Mouse (Mus musculus) limb, embryonic 10.5 days (tissue): ENCODE data around the gene Edem2. TPM values are rescaled to one million over a fixed set of nuclear protein-coding genes. Genes with fewer than 3 reads are reported as not detected.

ENCODE experiments used
- DNase-seq: peaks from one replicate; pipeline ENCODE4 v3.0.0-alpha.2; 2017; ENCODE audit warnings: low spot score
- H3K27ac ChIP-seq: fragments of 300-500 bp; sonication (generic); 2 replicates; pipeline ENCODE4 v1.5.1; 2016; ENCODE audit warnings: mild to moderate bottlenecking
- H3K27me3 ChIP-seq: fragments of 300-500 bp; sonication (generic); 2 replicates; pipeline ENCODE4 v1.6.1; 2016; ENCODE audit warnings: low read depth, mild to moderate bottlenecking; ENCODE audit not compliant: poor library complexity, severe bottlenecking
- H3K36me3 ChIP-seq: fragments of 300-500 bp; sonication (generic); 2 replicates; pipeline ENCODE4 v1.6.1; 2016; ENCODE audit warnings: mild to moderate bottlenecking, moderate library complexity
- H3K4me1 ChIP-seq: fragments of 300-500 bp; sonication (generic); 2 replicates; pipeline ENCODE4 v1.6.1; 2016
- H3K4me3 ChIP-seq: fragments of 300-500 bp; sonication (generic); 2 replicates; pipeline ENCODE4 v1.5.1; 2016; ENCODE audit warnings: mild to moderate bottlenecking, moderate library complexity
- H3K9me3 ChIP-seq: fragments of 300-500 bp; sonication (generic); replicated peaks from 2 replicates; pipeline ENCODE4 v1.6.1; 2016; ENCODE audit warnings: mild to moderate bottlenecking
- WGBS: fragments of 180-500 bp; shearing (Covaris S2); methylation state at CpG from one replicate; pipeline ENCODE4 v1.1.7; 2016; 5-methylcytosine and 5-hydroxymethylcytosine counted together
- polyA plus RNA-seq: library from polyadenylated mRNA; unstranded; fragments of >200 nt; fragmentation: Nextera tagmentation; extraction: Ambion mirVana; gene quantifications from 2 replicates; pipeline ENCODE4 v1.2.1, GENCODE M21; 2016

Gene Edem2
- polyA plus RNA-seq, 1 experiment from 2014 or later, result 26.6 TPM

- no peaks in the 10 kb centered on the region for H3K4me1 ChIP-seq
- peaks cover 32% of the 10 kb centered on the region for H3K36me3 ChIP-seq
- no peak for DNase-seq
- H3K27me3 ChIP-seq, result no peaks in the 10 kb centered on the region
- H3K4me3 ChIP-seq, result no peak overlapping the region
- no peak overlapping the region for H3K27ac ChIP-seq
- WGBS, result 72% methylated on average over 4 of the region's 4 CpGs
- H3K9me3 ChIP-seq, result no peaks in the 10 kb centered on the region
These were observed 54.2 kb downstream of the Edem2 start for GRCm38 (mm10) chr2:155675118-155675517.

- no peaks in the 10 kb centered on the region for H3K9me3 ChIP-seq
- H3K4me1 ChIP-seq, result no peaks in the 10 kb centered on the region
- peak; percentile 60 for DNase-seq
- H3K4me3 ChIP-seq, result no peak overlapping the region
- WGBS, result 28% methylated on average over 2 of the region's 2 CpGs
- no peak overlapping the region for H3K27ac ChIP-seq
- H3K27me3 ChIP-seq, result no peaks in the 10 kb centered on the region
- H3K36me3 ChIP-seq, result peaks cover 38% of the 10 kb centered on the region
These were observed 55.7 kb downstream of the Edem2 start for GRCm38 (mm10) chr2:155673546-155673945.

- H3K9me3 ChIP-seq, result no peaks in the 10 kb centered on the region
- no peaks in the 10 kb centered on the region for H3K4me1 ChIP-seq
- H3K36me3 ChIP-seq, result peaks cover 61% of the 10 kb centered on the region
- H3K27ac ChIP-seq, result no peak overlapping the region
- no peaks in the 10 kb centered on the region for H3K27me3 ChIP-seq
- no peak for DNase-seq
- 92% methylated on average over 4 of the region's 4 CpGs for WGBS
- H3K4me3 ChIP-seq, result no peak overlapping the region
These were observed 58.0 kb downstream of the Edem2 start for GRCm38 (mm10) chr2:155671236-155671635.

GRCm38 (mm10) chr2:155668461-155668860 is 60.8 kb downstream of the Edem2 start:
- 91% methylated on average over 4 of the region's 4 CpGs for WGBS
- H3K9me3 ChIP-seq, result no peaks in the 10 kb centered on the region
- H3K27ac ChIP-seq, result no peak overlapping the region
- peaks cover 88% of the 10 kb centered on the region for H3K36me3 ChIP-seq
- H3K4me1 ChIP-seq, result no peaks in the 10 kb centered on the region
- DNase-seq, result no peak
- H3K4me3 ChIP-seq, result no peak overlapping the region
- H3K27me3 ChIP-seq, result no peaks in the 10 kb centered on the region

GRCm38 (mm10) chr2:155667881-155668280 is 61.4 kb downstream of the Edem2 start:
- no peak overlapping the region for H3K4me3 ChIP-seq
- H3K4me1 ChIP-seq, result no peaks in the 10 kb centered on the region
- peaks cover 90% of the 10 kb centered on the region for H3K36me3 ChIP-seq
- WGBS, result 96% methylated on average over 8 of the region's 8 CpGs
- DNase-seq, result no peak
- no peaks in the 10 kb centered on the region for H3K9me3 ChIP-seq
- H3K27me3 ChIP-seq, result no peaks in the 10 kb centered on the region
- no peak overlapping the region for H3K27ac ChIP-seq

- Histone ChIP-seq H3K27ac (no peak overlapping the region), H3K27me3 (no peaks in the 10 kb centered on the region), H3K36me3 (peaks cover 94% of the 10 kb centered on the region), H3K4me1 (no peaks in the 10 kb centered on the region), H3K4me3 (no peak overlapping the region), H3K9me3 (no peaks in the 10 kb centered on the region)
- DNase-seq, result no peak
- WGBS, result 89% methylated on average over 6 of the region's 6 CpGs
These were observed 65.3 kb downstream of the Edem2 start for GRCm38 (mm10) chr2:155663910-155664460.

GRCm38 (mm10) chr2:155663097-155663496 is 66.2 kb downstream of the Edem2 start:
- H3K27ac ChIP-seq, result no peak overlapping the region
- H3K27me3 ChIP-seq, result no peaks in the 10 kb centered on the region
- no peak for DNase-seq
- H3K9me3 ChIP-seq, result no peaks in the 10 kb centered on the region
- WGBS, result 30% methylated on average over 5 of the region's 5 CpGs
- no peak overlapping the region for H3K4me3 ChIP-seq
- peaks cover 91% of the 10 kb centered on the region for H3K36me3 ChIP-seq
- no peaks in the 10 kb centered on the region for H3K4me1 ChIP-seq

GRCm38 (mm10) chr2:155662390-155662789 is 66.9 kb downstream of the Edem2 start:
- no peak overlapping the region for H3K27ac ChIP-seq
- 94% methylated on average over 5 of the region's 5 CpGs for WGBS
- DNase-seq, result no peak
- H3K9me3 ChIP-seq, result no peaks in the 10 kb centered on the region
- peaks cover 91% of the 10 kb centered on the region for H3K36me3 ChIP-seq
- H3K4me1 ChIP-seq, result no peaks in the 10 kb centered on the region
- H3K27me3 ChIP-seq, result no peaks in the 10 kb centered on the region
- no peak overlapping the region for H3K4me3 ChIP-seq

GRCm38 (mm10) chr2:155655759-155656372 is 73.4 kb downstream of the Edem2 start:
- no peak for DNase-seq
- H3K27ac ChIP-seq, result no peak overlapping the region
- no peak overlapping the region for H3K4me3 ChIP-seq
- H3K9me3 ChIP-seq, result no peaks in the 10 kb centered on the region
- no peaks in the 10 kb centered on the region for H3K27me3 ChIP-seq
- peaks cover 91% of the 10 kb centered on the region for H3K36me3 ChIP-seq
- WGBS, result 89% methylated on average over 6 of the region's 6 CpGs
- H3K4me1 ChIP-seq, result no peaks in the 10 kb centered on the region

GRCm38 (mm10) chr2:155652618-155653017 is 76.7 kb downstream of the Edem2 start:
- no peak overlapping the region for H3K4me3 ChIP-seq
- DNase-seq, result no peak
- no peaks in the 10 kb centered on the region for H3K9me3 ChIP-seq
- no peaks in the 10 kb centered on the region for H3K4me1 ChIP-seq
- H3K27me3 ChIP-seq, result no peaks in the 10 kb centered on the region
- no peak overlapping the region for H3K27ac ChIP-seq
- peaks cover 99% of the 10 kb centered on the region for H3K36me3 ChIP-seq
- 94% methylated on average over 5 of the region's 5 CpGs for WGBS

Other genes with a start within 250 kb of the Edem2 start
- gene Acss2, start 211.5 kb downstream of the Edem2 start, polyA plus RNA-seq, result 5.3 and 9.2 TPM in 2 replicates
- 1.6 and 3.2 TPM in 2 replicates for gene Ggt7, start 211.2 kb downstream of the Edem2 start, polyA plus RNA-seq
- gene Gss, start 136.7 kb downstream of the Edem2 start, polyA plus RNA-seq, result 24.3 and 25.1 TPM in 2 replicates
- 0.36 and 0.63 TPM in 2 replicates for gene Myh7b, start 118.3 kb downstream of the Edem2 start, polyA plus RNA-seq
- gene Trpc4ap, start 37.1 kb downstream of the Edem2 start, polyA plus RNA-seq, result 125 and 141 TPM in 2 replicates
- gene Gm17581, start 6.4 kb upstream of the Edem2 start, polyA plus RNA-seq, result not detected in 2 replicates
- 0.87 and 1.9 TPM in 2 replicates for gene Procr, start 21.6 kb upstream of the Edem2 start, polyA plus RNA-seq
- gene Mmp24, start 45.9 kb upstream of the Edem2 start, polyA plus RNA-seq, result 0.05 TPM in 1 of 2 replicates, not detected in the other
- 8.0 and 8.2 TPM in 2 replicates for gene BC029722, start 90.0 kb upstream of the Edem2 start, polyA plus RNA-seq
- 250 and 301 TPM in 2 replicates for gene Eif6, start 97.5 kb upstream of the Edem2 start, polyA plus RNA-seq
- gene Fam83c, start 105.4 kb upstream of the Edem2 start, polyA plus RNA-seq, result 0.31 and 0.39 TPM in 2 replicates
- 78.6 and 83.1 TPM in 2 replicates for gene Uqcc1, start 200.8 kb upstream of the Edem2 start, polyA plus RNA-seq
- 0.13 and 0.18 TPM in 2 replicates for gene Gm15557, start 211.3 kb upstream of the Edem2 start, polyA plus RNA-seq
- gene Gdf5, start 215.9 kb upstream of the Edem2 start, polyA plus RNA-seq, result 1.4 and 8.1 TPM in 2 replicates
- gene Cep250, start 227.0 kb upstream of the Edem2 start, polyA plus RNA-seq, result 28.7 and 34.3 TPM in 2 replicates